Mouse (Mus musculus): ENCODE measurements at regions not wholly inside any gene's neighbourhood (a gene's known extent, or its start where the extent isn't known, plus 50 kb on each side); places are given as distances from the start of the nearest gene placed in this dataset.

DNA sequence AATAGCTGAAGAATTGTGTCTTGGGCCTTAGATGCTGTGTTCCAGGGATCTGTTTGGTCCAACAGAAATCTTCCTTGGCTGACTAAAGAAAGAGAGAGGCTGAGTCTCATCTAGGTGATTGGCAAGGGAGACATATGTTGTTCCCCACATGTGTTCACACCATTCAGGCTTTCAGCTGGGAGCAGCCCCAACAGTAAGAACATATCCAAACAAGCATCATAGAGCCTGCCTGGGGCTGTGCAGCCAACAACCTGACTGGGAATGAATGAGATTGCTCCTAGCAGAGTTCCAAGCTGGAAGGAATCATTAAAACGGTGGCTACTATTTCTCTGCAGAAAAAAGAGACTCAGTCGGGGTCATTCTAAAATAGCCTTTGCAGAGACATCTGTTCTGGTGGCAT, 350.3 kb downstream of the Lpin1 start:
- TF ChIP-seq POLR2A (IDR thresholded peaks at IDR 0.05; ENCODE audit: control insufficient read depth in 1 of 2, insufficient read depth in 1 of 2, low read depth in 1 of 2, low read length in 2 of 2, poor library complexity in 1 of 2) (no peak), CTCF (IDR thresholded peaks at IDR 0.05 in 2 of 3, conservative IDR thresholded peaks at IDR 0.05 in 1 of 3; ENCODE audit: control insufficient read depth in 1 of 3, insufficient read depth in 1 of 3, low read depth in 2 of 3, low read length in 3 of 3, poor library complexity in 1 of 3, severe bottlenecking in 1 of 3) (no peak), GATA1 (IDR thresholded peaks at IDR 0.05; ENCODE audit: low read depth, low read length) (no peak), MAFK (IDR thresholded peaks at IDR 0.05; ENCODE audit: borderline replicate concordance, low read depth, low read length) (no peak), TAL1 (IDR thresholded peaks at IDR 0.05; ENCODE audit: low read length) (no peak), JUND (IDR thresholded peaks at IDR 0.05; ENCODE audit: low read depth, low read length) (no peak), POLR2AphosphoS2 (IDR thresholded peaks at IDR 0.05; ENCODE audit: low read length) (no peak), MAX (IDR thresholded peaks at IDR 0.05; ENCODE audit: low read length) (no peak), ETS1 (IDR thresholded peaks at IDR 0.05; ENCODE audit: low read depth, low read length) (no peak), NELFE (IDR thresholded peaks at IDR 0.05; ENCODE audit: low read depth, low read length) (no peak), CHD1 (IDR thresholded peaks at IDR 0.05; ENCODE audit: low read depth, low read length) (no peak), ZMIZ1 (IDR thresholded peaks at IDR 0.05; ENCODE audit: low read depth, low read length) (no peak), TCF12 (IDR thresholded peaks at IDR 0.05; ENCODE audit: low read depth, low read length) (no peak)

All from MEL (cell line).